Mouse (Mus musculus) 416B (cell line): ENCODE measurements around the gene Krtap9-3.
"Not testable (repeated sequence)": the region's sequence is repeated elsewhere in the genome, so short reads cannot be mapped to it uniquely, and the experiment has no call there.

ENCODE experiments used
- DNase-seq: peaks from one replicate; pipeline ENCODE4 v3.0.0; 2011; ENCODE audit warnings: low read depth

Gene Krtap9-3

GRCm38 (mm10) chr11:99597742-99598141 is at the start of gene Krtap9-3:
TSS of gene Krtap9-3 (minus strand) at chr11:99598105.
- DNase-seq = not testable (repeated sequence)

GRCm38 (mm10) chr11:99646444-99646843 is 48.5 kb upstream of the Krtap9-3 start:
- DNase-seq = no peak

- no peak for DNase-seq
These were observed 46.4 kb upstream of the Krtap9-3 start for GRCm38 (mm10) chr11:99644351-99644750.

- DNase-seq = not testable (repeated sequence)
These were observed 45.8 kb upstream of the Krtap9-3 start, which contains the start of gene Krtap4-7 for GRCm38 (mm10) chr11:99643635-99644139. TSS of gene Krtap4-7 (minus strand) at chr11:99644089.

GRCm38 (mm10) chr11:99640926-99641325 is 43.0 kb upstream of the Krtap9-3 start:
- no peak for DNase-seq

GRCm38 (mm10) chr11:99637086-99637485 is 39.2 kb upstream of the Krtap9-3 start:
- DNase-seq = no peak

GRCm38 (mm10) chr11:99634653-99635134 is 36.8 kb upstream of the Krtap9-3 start, which contains the start of gene Krtap4-2:
TSS of gene Krtap4-2 (minus strand) at chr11:99635084.
- no peak for DNase-seq

GRCm38 (mm10) chr11:99633293-99633692 is 35.4 kb upstream of the Krtap9-3 start:
- DNase-seq = no peak

GRCm38 (mm10) chr11:99630890-99631289 is 33.0 kb upstream of the Krtap9-3 start:
- DNase-seq = no peak

- no peak for DNase-seq
These were observed 30.2 kb upstream of the Krtap9-3 start, which contains the start of gene Krtap4-1 for GRCm38 (mm10) chr11:99628138-99628537. TSS of gene Krtap4-1 (minus strand) at chr11:99628238.

- DNase-seq = no peak
These were observed 22.4 kb upstream of the Krtap9-3 start, which contains the start of gene Gm11562 for GRCm38 (mm10) chr11:99620335-99620734. TSS of gene Gm11562 (minus strand) at chr11:99620435.

- DNase-seq = no peak
These were observed 17.0 kb upstream of the Krtap9-3 start, which contains the start of gene Krtap2-4 for GRCm38 (mm10) chr11:99614796-99615363. TSS of gene Krtap2-4 (minus strand) at chr11:99614846.

GRCm38 (mm10) chr11:99610089-99610488 is 12.2 kb upstream of the Krtap9-3 start, which contains the start of gene Gm11937:
TSS of gene Gm11937 (minus strand) at chr11:99610189.
- not testable (repeated sequence) for DNase-seq

- no peak for DNase-seq
These were observed 11.2 kb upstream of the Krtap9-3 start for GRCm38 (mm10) chr11:99609126-99609525.

- not testable (repeated sequence) for DNase-seq
These were observed 5.3 kb upstream of the Krtap9-3 start, which contains the start of gene Gm11938 for GRCm38 (mm10) chr11:99603208-99603607. TSS of gene Gm11938 (minus strand) at chr11:99603308.

- no peak for DNase-seq
These were observed 6.9 kb downstream of the Krtap9-3 start, which contains the start of gene Krtap1-3 for GRCm38 (mm10) chr11:99590981-99591380. TSS of gene Krtap1-3 (minus strand) at chr11:99591339.

GRCm38 (mm10) chr11:99585096-99585495 is 12.8 kb downstream of the Krtap9-3 start:
- DNase-seq = no peak

- no peak for DNase-seq
These were observed 14.6 kb downstream of the Krtap9-3 start, which contains the start of gene Krtap1-4 for GRCm38 (mm10) chr11:99583245-99583704. TSS of gene Krtap1-4 (minus strand) at chr11:99583654.

- peak; percentile 2 for DNase-seq
These were observed 16.3 kb downstream of the Krtap9-3 start for GRCm38 (mm10) chr11:99581564-99581963.

GRCm38 (mm10) chr11:99581051-99581450 is 16.9 kb downstream of the Krtap9-3 start:
- no peak for DNase-seq

- no peak for DNase-seq
These were observed 17.3 kb downstream of the Krtap9-3 start, which contains the start of gene Krtap1-5 for GRCm38 (mm10) chr11:99580636-99581035. TSS of gene Krtap1-5 (minus strand) at chr11:99581016.

- peak; percentile 61 for DNase-seq
These were observed 23.8 kb downstream of the Krtap9-3 start for GRCm38 (mm10) chr11:99574106-99574505.

GRCm38 (mm10) chr11:99573164-99573563 is 24.7 kb downstream of the Krtap9-3 start:
- DNase-seq = no peak
